Mouse (Mus musculus) E14TG2a.4 (cell line): Measurements from ENCODE around the gene Chkb.

Experiments used
- CTCF ChIP-seq: conservative IDR thresholded peaks from 2 replicates; pipeline ENCODE4 v1.5.1; 2014; ENCODE audit warnings: low read length
- NANOG ChIP-seq: IDR thresholded peaks from 2 replicates; pipeline ENCODE4 v1.6.1; 2014; ENCODE audit warnings: borderline replicate concordance, low read length, mixed read lengths
- POU5F1 ChIP-seq: IDR thresholded peaks from 2 replicates; pipeline ENCODE4 v1.6.1; 2014; ENCODE audit warnings: low read length, borderline replicate concordance

DNA sequence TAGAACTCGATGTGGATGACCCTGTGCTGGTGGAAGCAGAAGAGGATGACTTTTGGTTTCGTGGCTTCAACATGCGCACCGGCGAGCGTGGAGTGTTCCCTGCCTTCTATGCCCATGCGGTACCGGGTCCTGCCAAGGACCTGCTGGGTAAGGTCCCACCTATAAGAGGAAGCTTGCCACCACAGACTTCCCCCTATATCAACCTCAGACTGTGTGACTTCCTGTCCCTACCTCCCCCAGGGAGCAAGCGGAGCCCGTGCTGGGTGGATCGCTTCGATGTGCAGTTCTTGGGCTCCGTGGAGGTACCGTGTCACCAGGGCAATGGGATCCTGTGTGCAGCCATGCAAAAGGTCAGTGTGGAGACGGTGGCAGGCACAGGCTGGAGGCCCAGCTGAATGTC lies 29.2 kb upstream of the Chkb start:
- TF ChIP-seq CTCF (no peak), POU5F1 (no peak), NANOG (no peak)
